Mouse (Mus musculus): ENCODE results near the gene Egfem1. TPM values are rescaled to one million over a fixed set of nuclear protein-coding genes. Genes with fewer than 3 reads are reported as not detected.

Egfem1 gene
- polyA plus RNA-seq, 1 experiment = 0.80 TPM

DNA sequence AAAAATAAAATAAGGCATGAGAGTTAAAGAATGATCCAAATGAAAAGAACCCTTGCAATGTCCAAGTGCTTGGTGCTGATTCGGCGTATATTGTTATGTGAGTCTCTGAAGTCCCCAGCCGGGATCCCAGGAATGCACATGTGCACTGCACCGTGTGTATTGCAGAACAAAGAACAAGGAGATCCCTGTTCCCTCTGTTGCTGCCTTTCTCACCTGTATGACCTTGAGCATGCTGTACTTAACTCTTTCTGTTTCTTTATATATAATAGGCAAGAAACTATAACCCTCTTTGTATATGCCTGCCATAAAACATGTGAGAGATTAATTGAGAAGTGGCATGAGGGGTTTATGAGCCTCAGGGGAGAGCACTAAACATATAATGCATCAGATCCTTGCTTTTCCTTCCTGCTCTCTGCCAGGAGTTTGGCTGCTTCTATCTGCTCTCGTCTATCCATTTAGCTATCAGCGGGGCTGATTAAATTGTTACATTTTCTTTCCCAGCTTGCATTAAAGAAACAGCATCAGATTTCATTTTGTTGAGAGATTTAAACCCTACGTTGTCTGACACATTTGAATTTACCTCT, 101.9 kb downstream of the Egfem1 start:
- WGBS = 60% methylated on average over 7 of the region's 7 CpGs
- Histone ChIP-seq H3K4me3 (replicated peaks; ENCODE audit: extremely low read depth, low read depth, low read length) (no peak overlapping the region), H3K4me1 (ENCODE audit: control insufficient read depth, insufficient read depth, low read length) (no peaks in the 10 kb centered on the region)
- TF ChIP-seq POLR2A (IDR thresholded peaks at IDR 0.05; ENCODE audit: borderline replicate concordance, extremely low read depth, low read depth, low read length) = no peak
- TF ChIP-seq CTCF (IDR thresholded peaks at IDR 0.05; ENCODE audit: insufficient read depth, low read length) = no peak
- DNase-seq = no peak

DNA sequence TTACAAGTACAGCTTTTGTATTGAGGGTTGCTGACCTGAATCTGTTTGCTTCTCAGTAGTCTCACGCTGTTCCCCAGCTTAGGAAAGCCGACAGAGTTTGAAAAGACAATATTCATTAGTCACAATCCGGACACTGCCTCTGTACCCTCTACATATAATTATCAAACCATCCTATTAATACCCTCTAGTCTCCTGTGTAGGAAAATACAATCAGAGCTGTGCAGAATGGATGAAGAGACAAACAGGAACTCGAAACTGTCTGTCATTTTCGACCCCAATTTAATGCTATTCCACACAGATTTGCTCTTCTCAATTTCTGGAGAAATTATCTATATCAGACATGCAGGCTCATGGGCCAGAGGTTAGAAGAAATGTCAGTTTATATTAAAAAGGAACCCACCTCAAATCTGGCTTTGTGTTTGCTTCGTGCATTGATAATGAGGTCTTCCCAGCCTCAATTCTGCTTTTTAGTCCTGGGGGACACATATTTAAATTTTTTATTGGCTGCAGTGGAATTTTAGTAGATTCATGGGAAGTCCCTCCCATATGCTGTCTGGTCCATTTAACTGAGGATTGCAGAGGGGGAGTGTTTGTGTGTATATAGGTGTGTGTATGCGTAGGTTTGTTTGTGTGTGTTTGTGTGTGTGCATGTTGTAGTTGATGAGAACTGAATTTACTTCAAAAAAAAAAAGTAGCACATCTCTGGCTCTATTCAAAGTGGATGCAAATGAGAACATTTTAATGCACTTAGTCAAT, 102.8 kb downstream of the Egfem1 start:
- TF ChIP-seq POLR2A (IDR thresholded peaks at IDR 0.05; ENCODE audit: borderline replicate concordance, extremely low read depth, low read depth, low read length) (no peak), CTCF (IDR thresholded peaks at IDR 0.05; ENCODE audit: insufficient read depth, low read length) (no peak)
- DNase-seq = no peak
- WGBS = 81% methylated on average over 7 of the region's 7 CpGs
- no peaks in the 10 kb centered on the region for H3K4me1 ChIP-seq (ENCODE audit: control insufficient read depth, insufficient read depth, low read length)
- H3K4me3 ChIP-seq (replicated peaks; ENCODE audit: extremely low read depth, low read depth, low read length) = no peak overlapping the region

DNA sequence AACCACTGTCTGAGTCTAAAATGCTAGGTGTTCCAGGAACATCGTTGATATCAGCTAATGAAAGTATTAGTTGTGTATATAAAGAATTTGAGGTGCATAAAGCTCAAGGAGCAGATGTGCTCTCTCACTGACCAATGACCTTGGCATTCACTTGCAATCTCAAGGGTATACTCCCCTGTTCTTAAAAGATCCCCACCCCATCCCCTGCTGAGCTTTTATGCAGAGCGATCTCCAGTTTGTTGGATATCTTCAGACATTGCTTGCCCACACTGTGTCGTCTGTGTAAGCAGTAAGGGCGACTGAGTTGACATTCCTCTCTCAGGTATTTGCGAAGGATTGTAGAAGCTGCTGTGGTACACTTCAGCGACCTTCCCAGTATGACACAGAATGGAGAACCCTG, 108.4 kb downstream of the Egfem1 start:
- no peak for DNase-seq
- TF ChIP-seq POLR2A (IDR thresholded peaks at IDR 0.05; ENCODE audit: borderline replicate concordance, extremely low read depth, low read depth, low read length) (no peak), CTCF (IDR thresholded peaks at IDR 0.05; ENCODE audit: insufficient read depth, low read length) (no peak)
- 72% methylated on average over 6 of the region's 6 CpGs for WGBS
- Histone ChIP-seq H3K4me3 (replicated peaks; ENCODE audit: extremely low read depth, low read depth, low read length) (no peak overlapping the region), H3K4me1 (ENCODE audit: control insufficient read depth, insufficient read depth, low read length) (no peaks in the 10 kb centered on the region)

DNA sequence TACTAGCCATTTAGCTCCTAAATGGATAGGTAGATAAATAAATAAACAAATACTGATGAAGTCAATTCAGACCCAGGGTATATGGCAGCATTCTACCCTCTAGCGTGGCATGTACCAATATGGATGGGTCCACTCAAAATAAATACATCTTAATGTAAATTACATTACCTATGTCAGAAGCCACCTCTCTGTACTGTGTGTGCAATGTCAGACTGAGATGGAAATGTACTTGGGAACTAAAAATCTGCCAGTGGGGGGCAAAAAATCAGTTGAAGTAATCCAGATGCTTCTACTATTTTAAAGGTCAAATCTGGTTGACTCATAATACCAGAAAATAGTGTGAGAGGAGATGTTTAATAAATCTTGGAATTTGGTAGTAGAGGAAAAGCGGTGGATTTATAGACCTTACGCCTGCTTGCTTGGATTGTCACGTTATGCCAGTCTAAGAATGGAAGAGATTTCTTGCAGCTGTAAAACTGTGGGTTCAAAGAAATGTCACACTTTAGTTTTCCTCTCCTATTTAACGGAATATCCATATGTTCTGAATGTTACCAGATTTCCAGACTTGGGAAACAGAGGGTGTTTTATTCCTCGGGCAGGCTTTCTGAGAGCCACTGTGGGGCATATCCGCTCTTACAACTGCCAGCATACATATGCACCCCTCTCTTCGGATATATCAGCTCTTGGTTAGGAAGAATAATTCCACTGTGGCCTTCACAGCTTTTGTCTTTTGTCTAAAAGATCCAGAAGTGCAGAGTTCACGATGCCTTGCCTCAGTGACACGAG, 116.1 kb downstream of the Egfem1 start:
- WGBS = 84% methylated on average over 10 of the region's 10 CpGs
- Histone ChIP-seq H3K4me3 (replicated peaks; ENCODE audit: extremely low read depth, low read depth, low read length) (no peak overlapping the region), H3K4me1 (ENCODE audit: control insufficient read depth, insufficient read depth, low read length) (no peaks in the 10 kb centered on the region)
- TF ChIP-seq CTCF (IDR thresholded peaks at IDR 0.05; ENCODE audit: insufficient read depth, low read length) = no peak
- no peak for TF ChIP-seq POLR2A (IDR thresholded peaks at IDR 0.05; ENCODE audit: borderline replicate concordance, extremely low read depth, low read depth, low read length)
- no peak for DNase-seq

DNA sequence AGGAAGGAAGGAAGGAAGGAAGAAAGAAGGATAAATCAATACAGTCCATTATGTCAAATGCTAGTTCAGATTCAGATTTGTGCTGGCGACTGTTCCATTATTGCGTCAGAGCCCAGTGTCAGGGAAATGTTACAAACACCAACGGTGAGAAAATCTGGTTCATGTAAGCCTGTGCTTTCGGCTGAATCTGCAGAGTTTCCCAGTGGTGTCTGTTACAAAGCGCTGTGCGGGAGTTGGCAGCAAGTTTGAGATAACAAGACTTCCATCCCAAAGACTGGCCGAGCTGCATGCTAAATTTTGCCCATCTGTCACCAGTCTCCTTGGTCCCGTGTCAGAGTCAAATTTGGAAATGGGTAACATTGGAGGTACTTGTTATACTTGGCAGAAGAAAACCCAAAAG, 118.8 kb downstream of the Egfem1 start:
- 52% methylated on average over 8 of the region's 8 CpGs for WGBS
- Histone ChIP-seq H3K4me1 (ENCODE audit: control insufficient read depth, insufficient read depth, low read length) (no peaks in the 10 kb centered on the region), H3K4me3 (replicated peaks; ENCODE audit: extremely low read depth, low read depth, low read length) (no peak overlapping the region)
- no peak for DNase-seq
- TF ChIP-seq POLR2A (IDR thresholded peaks at IDR 0.05; ENCODE audit: borderline replicate concordance, extremely low read depth, low read depth, low read length) = no peak
- TF ChIP-seq CTCF (IDR thresholded peaks at IDR 0.05; ENCODE audit: insufficient read depth, low read length) = no peak

DNA sequence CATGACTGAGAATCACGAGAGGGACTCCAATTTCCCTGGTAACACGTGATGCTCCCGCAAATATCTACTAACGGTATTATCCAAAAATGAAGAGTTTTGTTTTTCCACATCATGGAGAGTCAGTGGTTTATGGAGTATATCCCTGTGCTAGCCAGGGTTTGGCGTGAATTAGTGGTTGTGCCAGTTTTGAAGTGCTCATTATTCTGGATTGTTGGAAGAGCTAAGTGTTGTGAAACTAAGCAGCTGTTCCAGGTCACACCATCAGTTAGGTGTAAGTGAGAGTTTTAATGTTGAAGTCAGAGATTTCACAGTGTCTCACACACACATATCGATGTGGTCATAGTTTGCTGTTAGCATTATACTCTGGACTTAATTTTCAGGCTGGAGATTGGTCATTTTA, 120.7 kb downstream of the Egfem1 start:
- no peak overlapping the region for H3K4me3 ChIP-seq (replicated peaks; ENCODE audit: extremely low read depth, low read depth, low read length)
- H3K4me1 ChIP-seq (ENCODE audit: control insufficient read depth, insufficient read depth, low read length) = no peaks in the 10 kb centered on the region
- DNase-seq = no peak
- TF ChIP-seq POLR2A (IDR thresholded peaks at IDR 0.05; ENCODE audit: borderline replicate concordance, extremely low read depth, low read depth, low read length) (no peak), CTCF (IDR thresholded peaks at IDR 0.05; ENCODE audit: insufficient read depth, low read length) (no peak)
- WGBS = 78% methylated on average over 6 of the region's 6 CpGs

DNA sequence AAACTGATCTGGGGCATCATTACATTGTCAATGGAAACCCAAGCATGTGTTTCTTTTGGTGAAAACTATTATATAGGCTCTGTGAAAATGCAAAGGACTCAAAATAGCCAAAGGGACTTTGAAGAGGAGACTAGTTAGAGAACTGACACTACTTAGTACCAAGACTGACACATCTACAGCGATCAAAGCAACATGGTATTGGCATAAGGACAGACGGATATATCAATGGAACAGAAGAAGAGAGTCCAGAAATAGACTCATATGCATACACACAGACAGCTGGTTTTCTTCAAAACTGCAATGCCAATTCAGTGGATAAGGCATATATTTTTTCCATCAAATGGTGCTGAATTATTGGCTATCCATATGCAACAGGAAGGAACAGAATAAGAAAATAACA, 140.6 kb downstream of the Egfem1 start:
- Histone ChIP-seq H3K4me1 (ENCODE audit: control insufficient read depth, insufficient read depth, low read length) (no peaks in the 10 kb centered on the region), H3K4me3 (replicated peaks; ENCODE audit: extremely low read depth, low read depth, low read length) (no peak overlapping the region)
- no peak for TF ChIP-seq POLR2A (IDR thresholded peaks at IDR 0.05; ENCODE audit: borderline replicate concordance, extremely low read depth, low read depth, low read length)
- TF ChIP-seq CTCF (IDR thresholded peaks at IDR 0.05; ENCODE audit: insufficient read depth, low read length) = no peak
- WGBS = 87% methylated on average over 2 of the region's 2 CpGs
- DNase-seq = no peak

DNA sequence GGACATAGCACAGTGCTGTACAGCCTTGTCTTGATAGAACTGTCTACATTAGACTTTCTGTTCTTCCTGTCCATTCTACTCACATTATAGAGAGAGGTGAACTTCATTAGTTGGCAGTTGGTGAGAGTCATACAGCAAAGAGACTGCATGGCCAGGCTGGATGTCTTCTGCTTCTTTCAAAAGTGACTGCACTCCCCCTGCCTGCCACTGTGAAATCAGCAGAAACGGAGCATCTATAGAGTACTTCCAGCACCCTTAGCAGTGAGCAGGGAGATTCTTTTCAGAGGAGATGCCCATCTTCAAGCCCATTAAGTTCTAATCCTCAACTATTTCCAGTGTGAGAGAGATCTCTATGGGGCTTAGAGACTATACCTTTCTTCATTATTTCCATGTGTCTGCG, 147.9 kb downstream of the Egfem1 start:
- Histone ChIP-seq H3K4me3 (replicated peaks; ENCODE audit: extremely low read depth, low read depth, low read length) (no peak overlapping the region), H3K4me1 (ENCODE audit: control insufficient read depth, insufficient read depth, low read length) (no peaks in the 10 kb centered on the region)
- no peak for DNase-seq
- no peak for TF ChIP-seq POLR2A (IDR thresholded peaks at IDR 0.05; ENCODE audit: borderline replicate concordance, extremely low read depth, low read depth, low read length)
- no peak for TF ChIP-seq CTCF (IDR thresholded peaks at IDR 0.05; ENCODE audit: insufficient read depth, low read length)
- WGBS = 65% methylated on average over 2 of the region's 2 CpGs

DNA sequence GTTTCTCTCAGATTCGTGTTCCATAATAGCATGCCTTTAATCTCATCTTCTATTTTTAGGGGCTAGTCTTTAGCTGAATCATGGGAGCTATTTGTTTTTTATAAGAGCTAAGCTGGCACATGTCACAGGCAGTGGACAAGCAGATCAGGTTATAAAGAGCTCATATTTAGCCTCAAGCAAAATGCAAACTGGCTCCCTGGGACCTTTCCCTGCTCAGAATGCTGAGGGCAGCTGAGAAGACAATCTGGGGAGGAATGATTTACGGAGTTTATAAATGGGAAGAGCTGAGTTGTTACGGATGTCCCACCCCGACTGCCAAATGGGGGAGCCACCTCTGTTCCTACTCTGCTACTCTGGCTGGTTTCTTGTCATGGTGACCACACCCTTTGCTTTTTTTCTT, 153.7 kb downstream of the Egfem1 start:
- no peaks in the 10 kb centered on the region for H3K4me1 ChIP-seq (ENCODE audit: control insufficient read depth, insufficient read depth, low read length)
- no peak for DNase-seq
- H3K4me3 ChIP-seq (replicated peaks; ENCODE audit: extremely low read depth, low read depth, low read length) = no peak overlapping the region
- WGBS = 59% methylated on average over 4 of the region's 4 CpGs
- TF ChIP-seq CTCF (IDR thresholded peaks at IDR 0.05; ENCODE audit: insufficient read depth, low read length) (no peak), POLR2A (IDR thresholded peaks at IDR 0.05; ENCODE audit: borderline replicate concordance, extremely low read depth, low read depth, low read length) (no peak)

Data from lung, adult 2 months (tissue).